Mouse (Mus musculus): ENCODE measurements around the gene Cyb561d2. TPM values are rescaled to one million over a fixed set of nuclear protein-coding genes. Genes with fewer than 3 reads are reported as not detected.

Cyb561d2 gene
- total and polyA plus RNA-seq, 3 experiments = 11.7 to 23.1 TPM; not detected in 1

DNA sequence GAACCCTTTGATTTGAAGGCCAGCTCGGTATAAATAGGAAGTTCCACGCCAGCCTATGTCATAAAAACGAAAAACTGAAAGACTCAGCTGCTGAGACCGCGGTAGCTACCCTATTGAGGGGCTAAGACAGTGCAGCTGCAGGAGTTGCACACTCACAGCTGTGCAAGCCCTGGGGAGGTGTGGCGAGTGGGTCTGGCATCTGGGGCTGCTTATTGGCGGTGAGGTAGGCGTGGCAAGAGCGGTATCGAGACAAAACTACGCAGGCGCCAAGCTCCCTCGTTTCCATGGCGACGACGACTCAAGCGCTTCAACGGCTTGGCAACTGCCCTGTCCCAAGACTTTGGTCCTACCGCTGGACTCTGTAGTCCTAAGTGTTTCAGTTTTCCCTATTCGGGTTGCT lies 5.0 kb upstream of the Cyb561d2 start, which contains the start of gene Zmynd10:
Zmynd10 (plus strand) TSS at position 273 of the 400 bp plus-strand sequence.
- no peaks in the 10 kb centered on the region for H3K9me3 ChIP-seq (replicated peaks)
- peaks cover 5% of the 10 kb centered on the region; the same call in 1 of the 2 replicates for H3K27me3 ChIP-seq (ENCODE audit: insufficient read depth, low read length)
- DNase-seq (ENCODE audit: low spot score) (peak; percentile 81), ATAC-seq (ENCODE audit: extremely low read depth, insufficient number of reproducible peaks, low FRiP score, poor library complexity, severe bottlenecking) (peak; percentile 81)
- peaks cover 76% of the 10 kb centered on the region for H3K4me1 ChIP-seq (ENCODE audit: insufficient read depth, low read depth, low read length)
- H3K36me3 ChIP-seq (replicated peaks) = peaks cover 42% of the 10 kb centered on the region
- H3K4me3 ChIP-seq (ENCODE audit: low read depth, low read length) = peak within 1 kb of the TSS; percentile 65; the same call in 1 of the 2 replicates
- TF ChIP-seq GATA2 (IDR thresholded peaks at IDR 0.05; ENCODE audit: borderline replicate concordance, low read depth, low read length) (no peak), TAL1 (conservative IDR thresholded peaks at IDR 0.05; ENCODE audit: low read depth, low read length) (no peak), CTCF (IDR thresholded peaks at IDR 0.05; ENCODE audit: low read depth, low read length) (no peak), POLR2AphosphoS5 (IDR thresholded peaks at IDR 0.05; ENCODE audit: insufficient replicate concordance, low read depth, low read length) (no peak), GATA1 (IDR thresholded peaks at IDR 0.05; ENCODE audit: borderline replicate concordance, low read length) (no peak)

DNA sequence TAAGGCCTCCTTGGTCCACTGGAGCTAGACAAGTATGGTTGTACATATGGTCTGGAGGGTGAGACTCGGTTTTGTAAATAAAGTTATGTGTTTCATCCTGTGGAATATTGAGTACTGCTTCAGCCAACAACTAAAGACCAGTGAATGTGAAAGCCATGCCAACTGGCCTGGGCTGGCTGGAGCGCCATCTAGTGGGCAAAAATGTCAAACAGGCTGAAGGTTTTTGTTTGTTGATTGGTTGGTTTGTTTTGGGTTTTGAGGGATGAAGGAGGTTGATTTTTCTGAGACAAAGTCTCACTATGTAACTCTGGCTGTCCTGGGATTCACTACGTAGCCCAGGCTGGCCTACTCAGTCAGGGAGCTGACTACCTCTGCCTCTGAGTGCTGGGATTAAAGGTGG lies 3.6 kb upstream of the Cyb561d2 start:
- H3K9me3 ChIP-seq (replicated peaks) = no peaks in the 10 kb centered on the region
- peak; percentile 68 for DNase-seq (ENCODE audit: low spot score)
- no peak overlapping the region for H3K4me3 ChIP-seq (ENCODE audit: low read depth, low read length)
- H3K27me3 ChIP-seq (ENCODE audit: insufficient read depth, low read length) = no peaks in the 10 kb centered on the region; the same call in 1 of the 2 replicates
- ATAC-seq (ENCODE audit: extremely low read depth, insufficient number of reproducible peaks, low FRiP score, poor library complexity, severe bottlenecking) = no peak
- H3K4me1 ChIP-seq (ENCODE audit: insufficient read depth, low read depth, low read length) = peaks cover 74% of the 10 kb centered on the region
- H3K36me3 ChIP-seq (replicated peaks) = peaks cover 43% of the 10 kb centered on the region
- TF ChIP-seq CTCF (IDR thresholded peaks at IDR 0.05; ENCODE audit: low read depth, low read length) (peak; percentile 79), POLR2AphosphoS5 (IDR thresholded peaks at IDR 0.05; ENCODE audit: insufficient replicate concordance, low read depth, low read length) (no peak)

DNA sequence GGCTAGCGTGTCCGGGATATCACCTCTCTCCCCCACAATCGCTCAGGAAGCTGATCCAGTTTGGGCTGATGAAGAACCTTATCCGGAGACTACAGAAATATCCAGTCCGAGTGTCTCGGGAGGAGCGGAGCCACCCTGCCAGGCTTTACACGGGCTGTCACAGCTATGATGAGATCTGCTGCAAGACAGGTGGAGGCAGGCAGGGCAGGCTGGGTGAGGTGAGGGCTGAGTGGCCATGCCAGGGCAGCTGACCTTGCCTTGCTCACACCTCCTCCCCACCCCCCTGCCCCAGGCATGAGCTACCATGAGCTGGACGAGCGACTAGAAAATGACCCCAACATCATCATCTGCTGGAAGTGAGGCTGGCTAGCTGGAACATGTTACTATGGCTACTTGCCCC lies 3.2 kb upstream of the Cyb561d2 start:
- peaks cover 45% of the 10 kb centered on the region for H3K36me3 ChIP-seq (replicated peaks)
- H3K4me3 ChIP-seq (ENCODE audit: low read depth, low read length) = no peak overlapping the region
- DNase-seq (ENCODE audit: low spot score) = no peak
- no peaks in the 10 kb centered on the region for H3K27me3 ChIP-seq (ENCODE audit: insufficient read depth, low read length)
- H3K9me3 ChIP-seq (replicated peaks) = no peaks in the 10 kb centered on the region
- H3K4me1 ChIP-seq (ENCODE audit: insufficient read depth, low read depth, low read length) = peaks cover 74% of the 10 kb centered on the region
- TF ChIP-seq POLR2AphosphoS5 (IDR thresholded peaks at IDR 0.05; ENCODE audit: insufficient replicate concordance, low read depth, low read length) (no peak), CTCF (IDR thresholded peaks at IDR 0.05; ENCODE audit: low read depth, low read length) (no peak), TAL1 (conservative IDR thresholded peaks at IDR 0.05; ENCODE audit: low read depth, low read length) (no peak), GATA1 (IDR thresholded peaks at IDR 0.05; ENCODE audit: borderline replicate concordance, low read length) (no peak), GATA2 (IDR thresholded peaks at IDR 0.05; ENCODE audit: borderline replicate concordance, low read depth, low read length) (no peak)
- no peak for ATAC-seq (ENCODE audit: extremely low read depth, insufficient number of reproducible peaks, low FRiP score, poor library complexity, severe bottlenecking)

DNA sequence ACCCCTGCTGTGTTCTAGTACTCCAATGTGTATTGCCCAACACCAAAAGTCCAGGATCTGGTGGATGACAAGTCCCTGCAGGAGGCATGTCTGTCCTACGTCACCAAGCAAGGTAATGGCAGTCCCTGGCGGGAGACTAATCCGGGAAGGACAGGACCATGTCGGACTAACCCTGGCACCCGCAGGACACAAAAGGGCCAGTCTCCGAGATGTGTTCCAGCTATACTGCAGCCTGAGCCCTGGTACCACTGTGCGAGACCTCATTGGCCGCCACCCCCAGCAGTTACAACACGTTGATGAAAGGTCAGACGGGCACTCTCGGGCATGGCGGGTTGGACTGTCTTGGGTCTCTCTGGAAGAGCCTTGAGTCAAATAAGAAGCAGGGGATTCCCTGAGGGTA lies 2.7 kb upstream of the Cyb561d2 start:
- Histone ChIP-seq H3K4me3 (ENCODE audit: low read depth, low read length) (no peak overlapping the region), H3K36me3 (replicated peaks) (peaks cover 50% of the 10 kb centered on the region), H3K9me3 (replicated peaks) (no peaks in the 10 kb centered on the region), H3K4me1 (ENCODE audit: insufficient read depth, low read depth, low read length) (peaks cover 77% of the 10 kb centered on the region), H3K27me3 (ENCODE audit: insufficient read depth, low read length) (no peaks in the 10 kb centered on the region)
- DNase-seq (ENCODE audit: low spot score) (no peak), ATAC-seq (ENCODE audit: extremely low read depth, insufficient number of reproducible peaks, low FRiP score, poor library complexity, severe bottlenecking) (no peak)
- TF ChIP-seq TAL1 (conservative IDR thresholded peaks at IDR 0.05; ENCODE audit: low read depth, low read length) = no peak
- TF ChIP-seq CTCF (IDR thresholded peaks at IDR 0.05; ENCODE audit: low read depth, low read length) = no peak
- TF ChIP-seq GATA1 (IDR thresholded peaks at IDR 0.05; ENCODE audit: borderline replicate concordance, low read length) = no peak
- TF ChIP-seq POLR2AphosphoS5 (IDR thresholded peaks at IDR 0.05; ENCODE audit: insufficient replicate concordance, low read depth, low read length) = no peak

DNA sequence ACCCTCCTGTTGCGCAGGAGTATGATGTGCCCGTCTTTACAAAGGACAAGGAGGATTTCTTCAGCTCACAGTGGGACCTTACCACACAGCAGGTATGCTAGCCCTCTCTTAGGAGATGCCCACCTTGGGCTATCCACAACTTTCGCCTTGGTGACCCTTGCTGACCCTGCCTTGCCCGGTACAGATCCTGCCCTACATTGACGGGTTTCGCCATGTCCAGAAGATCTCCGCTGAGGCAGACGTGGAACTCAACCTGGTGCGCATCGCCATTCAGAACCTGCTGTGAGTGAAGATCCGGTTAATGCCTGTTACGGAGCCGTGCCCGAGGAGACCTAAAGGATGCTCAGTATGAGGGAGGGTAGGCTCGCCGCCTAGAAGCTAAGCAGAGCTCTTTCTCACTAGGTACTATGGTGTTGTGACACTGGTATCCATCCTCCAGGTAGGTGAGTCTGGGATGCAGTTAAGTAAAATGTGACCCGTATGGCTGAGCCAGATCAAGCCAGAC lies 2.3 kb upstream of the Cyb561d2 start:
- Histone ChIP-seq H3K36me3 (replicated peaks) (peaks cover 54% of the 10 kb centered on the region), H3K4me1 (ENCODE audit: insufficient read depth, low read depth, low read length) (peaks cover 77% of the 10 kb centered on the region), H3K4me3 (ENCODE audit: low read depth, low read length) (no peak overlapping the region), H3K9me3 (replicated peaks) (no peaks in the 10 kb centered on the region), H3K27me3 (ENCODE audit: insufficient read depth, low read length) (no peaks in the 10 kb centered on the region)
- DNase-seq (ENCODE audit: low spot score) = no peak
- ATAC-seq (ENCODE audit: extremely low read depth, insufficient number of reproducible peaks, low FRiP score, poor library complexity, severe bottlenecking) = no peak
- no peak for TF ChIP-seq GATA2 (IDR thresholded peaks at IDR 0.05; ENCODE audit: borderline replicate concordance, low read depth, low read length)
- TF ChIP-seq CTCF (IDR thresholded peaks at IDR 0.05; ENCODE audit: low read depth, low read length) = no peak
- TF ChIP-seq TAL1 (conservative IDR thresholded peaks at IDR 0.05; ENCODE audit: low read depth, low read length) = no peak
- TF ChIP-seq GATA1 (IDR thresholded peaks at IDR 0.05; ENCODE audit: borderline replicate concordance, low read length) = no peak
- TF ChIP-seq POLR2AphosphoS5 (IDR thresholded peaks at IDR 0.05; ENCODE audit: insufficient replicate concordance, low read depth, low read length) = no peak

DNA sequence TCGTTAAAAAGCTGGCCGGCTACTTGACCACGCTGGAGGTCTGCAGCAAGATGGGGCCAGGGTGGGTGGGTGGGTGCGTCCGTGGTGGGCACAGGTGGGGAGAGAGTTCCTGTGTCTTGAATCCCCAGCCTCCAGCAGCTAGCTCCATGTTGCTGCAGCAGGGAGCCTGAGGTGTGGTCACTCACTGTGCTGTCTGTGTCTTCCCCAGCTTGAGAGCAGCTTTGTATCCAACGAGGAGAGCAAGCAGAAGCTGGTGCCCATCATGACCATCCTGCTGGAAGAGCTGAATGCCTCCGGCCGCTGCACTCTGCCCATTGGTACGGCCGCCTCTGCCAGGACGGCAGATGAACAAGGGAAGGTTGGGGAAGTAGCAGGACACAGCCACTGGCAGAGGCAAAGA lies 1.3 kb upstream of the Cyb561d2 start:
- TF ChIP-seq POLR2AphosphoS5 (IDR thresholded peaks at IDR 0.05; ENCODE audit: insufficient replicate concordance, low read depth, low read length) (no peak), TAL1 (conservative IDR thresholded peaks at IDR 0.05; ENCODE audit: low read depth, low read length) (no peak), CTCF (IDR thresholded peaks at IDR 0.05; ENCODE audit: low read depth, low read length) (no peak), GATA1 (IDR thresholded peaks at IDR 0.05; ENCODE audit: borderline replicate concordance, low read length) (no peak), GATA2 (IDR thresholded peaks at IDR 0.05; ENCODE audit: borderline replicate concordance, low read depth, low read length) (no peak)
- peaks cover 64% of the 10 kb centered on the region for H3K36me3 ChIP-seq (replicated peaks)
- H3K4me3 ChIP-seq (ENCODE audit: low read depth, low read length) = no peak overlapping the region; the same call in 1 of the 2 replicates
- no peak for DNase-seq (ENCODE audit: low spot score)
- no peaks in the 10 kb centered on the region for H3K27me3 ChIP-seq (ENCODE audit: insufficient read depth, low read length)
- H3K9me3 ChIP-seq (replicated peaks) = no peaks in the 10 kb centered on the region
- H3K4me1 ChIP-seq (ENCODE audit: insufficient read depth, low read depth, low read length) = peaks cover 79% of the 10 kb centered on the region
- ATAC-seq (ENCODE audit: extremely low read depth, insufficient number of reproducible peaks, low FRiP score, poor library complexity, severe bottlenecking) = no peak

Measured in G1E (cell line).